Mouse (Mus musculus) forebrain, embryonic 16.5 days (tissue): ENCODE results near the gene Rtel1. TPM values are rescaled to one million over a fixed set of nuclear protein-coding genes. Genes with fewer than 3 reads are reported as not detected.

Source experiments
- ATAC-seq: fragments of 200-750 bp; cut with Nextera tagmentation; 2 replicates; pipeline ENCODE4 v1.8.0; 2017; ENCODE audit warnings: mild to moderate bottlenecking, moderate library complexity
- H3K27ac ChIP-seq: fragments of 300-500 bp; sonication (generic); 2 replicates; pipeline ENCODE4 v1.5.1; 2014; ENCODE audit warnings: low read length, control low read depth
- H3K27me3 ChIP-seq: fragments of 300-500 bp; sonication (generic); replicated peaks from 2 replicates; pipeline ENCODE4 v1.6.1; 2014; ENCODE audit warnings: low read length; ENCODE audit not compliant: control insufficient read depth, insufficient read depth
- H3K36me3 ChIP-seq: fragments of 300-500 bp; sonication (generic); 2 replicates; pipeline ENCODE4 v1.6.1; 2014; ENCODE audit not compliant: control insufficient read depth, insufficient read depth
- H3K4me1 ChIP-seq: fragments of 300-500 bp; sonication (generic); replicated peaks from 2 replicates; pipeline ENCODE4 v1.6.1; 2014; ENCODE audit warnings: low read length; ENCODE audit not compliant: control insufficient read depth, insufficient read depth
- H3K4me2 ChIP-seq: fragments of 300-500 bp; sonication (generic); 2 replicates; pipeline ENCODE4 v1.6.1; 2014; ENCODE audit warnings: mild to moderate bottlenecking, low read length, control low read depth
- H3K4me3 ChIP-seq: fragments of 300-500 bp; sonication (generic); replicated peaks from 2 replicates; pipeline ENCODE4 v1.5.1; 2014; ENCODE audit warnings: mild to moderate bottlenecking, low read length, control low read depth
- H3K9ac ChIP-seq: fragments of 300-500 bp; sonication (generic); replicated peaks from 2 replicates; pipeline ENCODE4 v1.6.1; 2014; ENCODE audit warnings: low read depth, low read length, control low read depth
- H3K9me3 ChIP-seq: fragments of 300-500 bp; sonication (generic); 2 replicates; pipeline ENCODE4 v1.6.1; 2016; ENCODE audit warnings: low read length; ENCODE audit not compliant: control insufficient read depth
- WGBS: fragments of 180-500 bp; shearing (Covaris S2); extraction: QIAGEN DNeasy Blood & Tissue Kit; methylation state at CpG from one replicate; pipeline ENCODE4 v1.1.7; 2014; 5-methylcytosine and 5-hydroxymethylcytosine counted together
- polyA plus RNA-seq: library from polyadenylated mRNA; unstranded; fragments of >200 nt; fragmentation: Nextera tagmentation; extraction: Ambion mirVana; gene quantifications from 2 replicates; pipeline ENCODE4 v1.2.1, GENCODE M21; 2015

Gene Rtel1
- polyA plus RNA-seq, 1 experiment from 2014 or later: 42.5 TPM

GRCm38 (mm10) chr2:181314080-181314810 is 5.3 kb upstream of the Rtel1 start, which contains the start of gene Stmn3:
Gene Stmn3, minus strand, starts transcription at chr2:181314500.
- no peaks in the 10 kb centered on the region for H3K9me3 ChIP-seq
- H3K4me1 ChIP-seq: peaks cover 26% of the 10 kb centered on the region
- ATAC-seq: peak; percentile 92
- H3K4me3 ChIP-seq: peak within 1 kb of the TSS; percentile 89
- H3K27me3 ChIP-seq: no peaks in the 10 kb centered on the region; the same call in 1 of the 2 replicates
- peak within 1 kb of the TSS; percentile 94 for H3K27ac ChIP-seq
- no peaks in the 10 kb centered on the region for H3K36me3 ChIP-seq
- H3K9ac ChIP-seq: peak within 1 kb of the TSS; percentile 97
- H3K4me2 ChIP-seq: peak within 1 kb of the TSS; percentile 65
- 2% methylated on average over 21 of the region's 23 CpGs for WGBS

- Histone ChIP-seq H3K27me3 (no peaks in the 10 kb centered on the region; the same call in 1 of the 2 replicates), H3K9ac (peak overlapping the region; percentile 58), H3K4me3 (peak overlapping the region; percentile 74), H3K36me3 (peaks cover 4% of the 10 kb centered on the region; the same call in 1 of the 2 replicates), H3K4me2 (peak overlapping the region; percentile 86), H3K9me3 (no peaks in the 10 kb centered on the region), H3K4me1 (peaks cover 10% of the 10 kb centered on the region), H3K27ac (no peak overlapping the region)
- peak; percentile 13; the same call in 1 of the 2 replicates for ATAC-seq
- 15% methylated on average over 7 of the region's 7 CpGs for WGBS
These were observed 562 bp downstream of the Rtel1 start for GRCm38 (mm10) chr2:181320103-181320499.

GRCm38 (mm10) chr2:181322136-181322535 is 2.6 kb downstream of the Rtel1 start:
- Histone ChIP-seq H3K9ac (no peak overlapping the region), H3K27ac (no peak overlapping the region), H3K4me2 (no peak overlapping the region), H3K4me3 (no peak overlapping the region), H3K36me3 (peaks cover 7% of the 10 kb centered on the region; the same call in 1 of the 2 replicates), H3K9me3 (no peaks in the 10 kb centered on the region), H3K4me1 (peaks cover 10% of the 10 kb centered on the region), H3K27me3 (no peaks in the 10 kb centered on the region)
- 81% methylated on average over 5 of the region's 5 CpGs for WGBS
- ATAC-seq: no peak

- H3K4me1 ChIP-seq: no peaks in the 10 kb centered on the region
- ATAC-seq: no peak
- H3K4me3 ChIP-seq: no peak overlapping the region
- no peak overlapping the region for H3K9ac ChIP-seq
- 99% methylated on average over 2 of the region's 2 CpGs for WGBS
- no peaks in the 10 kb centered on the region for H3K27me3 ChIP-seq
- no peak overlapping the region for H3K4me2 ChIP-seq
- H3K27ac ChIP-seq: no peak overlapping the region
- peaks cover 18% of the 10 kb centered on the region for H3K36me3 ChIP-seq
- no peaks in the 10 kb centered on the region for H3K9me3 ChIP-seq
These were observed 6.6 kb downstream of the Rtel1 start for GRCm38 (mm10) chr2:181326098-181326497.

- ATAC-seq: no peak
- H3K9ac ChIP-seq: no peak overlapping the region
- H3K27ac ChIP-seq: no peak overlapping the region
- H3K4me2 ChIP-seq: no peak overlapping the region
- no peaks in the 10 kb centered on the region for H3K4me1 ChIP-seq
- peaks cover 25% of the 10 kb centered on the region for H3K36me3 ChIP-seq
- no peaks in the 10 kb centered on the region for H3K27me3 ChIP-seq
- no peaks in the 10 kb centered on the region for H3K9me3 ChIP-seq
- no peak overlapping the region for H3K4me3 ChIP-seq
These were observed 13.0 kb downstream of the Rtel1 start for GRCm38 (mm10) chr2:181332542-181332941.

GRCm38 (mm10) chr2:181334023-181334422 is 14.5 kb downstream of the Rtel1 start:
- ATAC-seq: peak; percentile 67
- H3K27ac ChIP-seq: no peak overlapping the region
- no peaks in the 10 kb centered on the region for H3K27me3 ChIP-seq
- H3K4me1 ChIP-seq: no peaks in the 10 kb centered on the region
- 57% methylated on average over 3 of the region's 3 CpGs for WGBS
- H3K9ac ChIP-seq: no peak overlapping the region
- no peak overlapping the region for H3K4me3 ChIP-seq
- H3K9me3 ChIP-seq: no peaks in the 10 kb centered on the region
- H3K36me3 ChIP-seq: peaks cover 17% of the 10 kb centered on the region
- no peak overlapping the region for H3K4me2 ChIP-seq

- peaks cover 16% of the 10 kb centered on the region for H3K36me3 ChIP-seq
- no peak overlapping the region for H3K27ac ChIP-seq
- H3K4me2 ChIP-seq: no peak overlapping the region
- no peaks in the 10 kb centered on the region for H3K9me3 ChIP-seq
- H3K4me3 ChIP-seq: no peak overlapping the region
- H3K4me1 ChIP-seq: no peaks in the 10 kb centered on the region
- H3K9ac ChIP-seq: no peak overlapping the region
- no peaks in the 10 kb centered on the region for H3K27me3 ChIP-seq
- WGBS: 79% methylated on average over 4 of the region's 4 CpGs
- ATAC-seq: no peak
These were observed 20.9 kb downstream of the Rtel1 start for GRCm38 (mm10) chr2:181340426-181340825.

- Histone ChIP-seq H3K27ac (no peak overlapping the region), H3K9ac (no peak overlapping the region), H3K27me3 (no peaks in the 10 kb centered on the region), H3K4me3 (no peak overlapping the region), H3K4me1 (no peaks in the 10 kb centered on the region), H3K4me2 (no peak overlapping the region), H3K36me3 (peaks cover 15% of the 10 kb centered on the region), H3K9me3 (no peaks in the 10 kb centered on the region)
- 96% methylated on average over 6 of the region's 6 CpGs for WGBS
- ATAC-seq: no peak
These were observed 23.2 kb downstream of the Rtel1 start for GRCm38 (mm10) chr2:181342766-181343165.

GRCm38 (mm10) chr2:181356780-181357179 is 37.2 kb downstream of the Rtel1 start:
- Histone ChIP-seq H3K4me2 (no peak overlapping the region), H3K4me1 (no peaks in the 10 kb centered on the region), H3K36me3 (peaks cover 33% of the 10 kb centered on the region), H3K9me3 (no peaks in the 10 kb centered on the region), H3K27me3 (no peaks in the 10 kb centered on the region), H3K4me3 (no peak overlapping the region), H3K27ac (no peak overlapping the region), H3K9ac (no peak overlapping the region)
- 81% methylated on average over 3 of the region's 3 CpGs for WGBS
- ATAC-seq: no peak
